Mouse (Mus musculus) heart, postnatal 0 days (tissue): ENCODE results near the gene Gpbp1l1. TPM values are rescaled to one million over a fixed set of nuclear protein-coding genes. Genes with fewer than 3 reads are reported as not detected.

Source experiments
- ATAC-seq: fragments of 200-750 bp; cut with Nextera tagmentation; 2 replicates; pipeline ENCODE4 v1.8.0; 2017; ENCODE audit warnings: low read depth, moderate number of reproducible peaks, moderate library complexity; ENCODE audit not compliant: insufficient read depth
- DNase-seq: peaks from one replicate; pipeline ENCODE4 v3.0.0-alpha.2; 2016; ENCODE audit warnings: low spot score
- H3K27ac ChIP-seq: fragments of 300-500 bp; sonication (generic); 2 replicates; pipeline ENCODE4 v1.5.1; 2014; ENCODE audit warnings: low read depth, mild to moderate bottlenecking
- H3K27me3 ChIP-seq: fragments of 300-500 bp; sonication (generic); 2 replicates; pipeline ENCODE4 v1.6.1; 2014; ENCODE audit warnings: low read length, mixed read lengths; ENCODE audit not compliant: control insufficient read depth, insufficient read depth
- H3K36me3 ChIP-seq: fragments of 300-500 bp; sonication (generic); replicated peaks from 2 replicates; pipeline ENCODE4 v1.6.1; 2014; ENCODE audit warnings: low read length, mixed read lengths; ENCODE audit not compliant: control insufficient read depth, insufficient read depth
- H3K4me1 ChIP-seq: fragments of 300-500 bp; sonication (generic); 2 replicates; pipeline ENCODE4 v1.6.1; 2014; ENCODE audit warnings: antibody characterized with exemption; ENCODE audit not compliant: control insufficient read depth, insufficient read depth
- H3K4me2 ChIP-seq: fragments of 300-500 bp; sonication (generic); 2 replicates; pipeline ENCODE4 v1.6.1; 2014; ENCODE audit warnings: low read depth, mild to moderate bottlenecking, low read length, moderate library complexity
- H3K4me3 ChIP-seq: fragments of 300-500 bp; sonication (generic); 2 replicates; pipeline ENCODE4 v1.5.1; 2014; ENCODE audit warnings: low read depth, low read length
- H3K9ac ChIP-seq: fragments of 300-500 bp; sonication (generic); replicated peaks from 2 replicates; pipeline ENCODE4 v1.6.1; 2014; ENCODE audit warnings: low read depth, low read length, mixed read lengths
- H3K9me3 ChIP-seq: fragments of 300-500 bp; sonication (generic); replicated peaks from 2 replicates; pipeline ENCODE4 v1.6.1; 2016; ENCODE audit warnings: low read length; ENCODE audit not compliant: control insufficient read depth
- CTCF ChIP-seq: IDR thresholded peaks from 2 replicates; pipeline ENCODE4 v1.5.1; 2016; ENCODE audit warnings: antibody characterized with exemption, control low read depth, low read depth
- EP300 ChIP-seq: IDR thresholded peaks from 2 replicates; pipeline ENCODE4 v1.6.1; 2016; ENCODE audit warnings: antibody characterized with exemption, low read depth
- WGBS: fragments of 180-500 bp; shearing (Covaris S2); extraction: QIAGEN DNeasy Blood & Tissue Kit; methylation state at CpG from one replicate; pipeline ENCODE4 v1.1.7; 2014; 5-methylcytosine and 5-hydroxymethylcytosine counted together
- polyA plus RNA-seq: library from polyadenylated mRNA; unstranded; fragments of >200 nt; fragmentation: Nextera tagmentation; extraction: Ambion mirVana; gene quantifications from 2 replicates; pipeline ENCODE4 v1.2.1, GENCODE M21; 2015
- total RNA-seq: library from RNA; depleted of rRNA; stranded (reverse); fragments of >200 nt; gene quantifications from 2 replicates; pipeline ENCODE4 v1.2.3, GENCODE M21; 2014; ENCODE audit warnings: low replicate concordance; rRNA removed

Gene Gpbp1l1
- total and polyA plus RNA-seq, 2 experiments from 2014 or later: 30.1 to 95.7 TPM

DNA sequence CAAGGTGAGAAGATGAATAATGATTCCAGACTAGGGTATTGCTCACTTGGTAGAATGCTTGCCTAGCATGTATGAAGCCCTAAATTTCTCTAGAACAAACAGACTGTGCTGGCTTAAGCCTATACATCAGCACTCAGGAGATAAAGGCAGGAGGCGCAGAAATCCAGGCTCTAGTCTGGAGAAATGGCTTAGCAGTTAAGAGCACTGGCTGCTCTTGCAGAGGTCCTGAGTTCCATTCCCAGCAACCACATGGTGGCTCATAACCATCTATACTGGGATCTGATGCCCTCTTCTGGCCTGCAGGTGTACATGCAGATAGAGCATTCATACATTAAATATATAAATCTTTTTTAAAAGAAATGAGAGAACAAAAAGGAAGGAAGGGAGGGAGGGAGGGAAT lies 84.6 kb downstream of the Gpbp1l1 start:
- Histone ChIP-seq H3K9ac (no peak overlapping the region), H3K4me2 (no peak overlapping the region), H3K27me3 (no peaks in the 10 kb centered on the region), H3K4me1 (0 out of 2 replicates have a peak, but pooled peaks cover 6% of the 10 kb centered on the region), H3K27ac (no peak overlapping the region), H3K4me3 (no peak overlapping the region), H3K36me3 (peaks cover 59% of the 10 kb centered on the region), H3K9me3 (no peaks in the 10 kb centered on the region)
- TF ChIP-seq CTCF (peak; percentile 26; the same call in 1 of the 2 replicates), EP300 (no peak)
- 91% methylated on average over 1 of the region's 1 CpGs for WGBS
- DNase-seq: no peak
- ATAC-seq: no peak

Other genes with a start within 250 kb of the Gpbp1l1 start
- 49.8 and 52.5 TPM in 2 replicates for gene Mast2, start 93.5 kb upstream of the Gpbp1l1 start, total RNA-seq
- 14.3 and 14.9 TPM in 2 replicates for gene Mast2, start 93.5 kb upstream of the Gpbp1l1 start, polyA plus RNA-seq
- 6.1 and 6.2 TPM in 2 replicates for gene Ipp, start 50.1 kb upstream of the Gpbp1l1 start, total RNA-seq
- 14.9 and 15.9 TPM in 2 replicates for gene Ipp, start 50.1 kb upstream of the Gpbp1l1 start, polyA plus RNA-seq
- 17.9 and 19.6 TPM in 2 replicates for gene Tmem69, start 1.7 kb upstream of the Gpbp1l1 start, total RNA-seq
- gene Tmem69, start 1.7 kb upstream of the Gpbp1l1 start, polyA plus RNA-seq: 27.6 and 28.2 TPM in 2 replicates
- gene Ccdc17, start 39.0 kb downstream of the Gpbp1l1 start, total RNA-seq: 0.08 and 0.57 TPM in 2 replicates
- 3.1 and 5.1 TPM in 2 replicates for gene Ccdc17, start 39.0 kb downstream of the Gpbp1l1 start, polyA plus RNA-seq
- 28.1 and 29.9 TPM in 2 replicates for gene Nasp, start 70.3 kb downstream of the Gpbp1l1 start, total RNA-seq
- 32.1 and 32.2 TPM in 2 replicates for gene Nasp, start 70.3 kb downstream of the Gpbp1l1 start, polyA plus RNA-seq
- gene Akr1a1, start 94.0 kb downstream of the Gpbp1l1 start, total RNA-seq: 465 and 479 TPM in 2 replicates
- gene Akr1a1, start 94.0 kb downstream of the Gpbp1l1 start, polyA plus RNA-seq: 533 and 534 TPM in 2 replicates
- gene Prdx1, start 127.9 kb downstream of the Gpbp1l1 start, total RNA-seq: 317 and 334 TPM in 2 replicates
- 1,000 and 1,028 TPM in 2 replicates for gene Prdx1, start 127.9 kb downstream of the Gpbp1l1 start, polyA plus RNA-seq
- 41.1 and 51.3 TPM in 2 replicates for gene Mmachc, start 150.7 kb downstream of the Gpbp1l1 start, total RNA-seq
- gene Mmachc, start 150.7 kb downstream of the Gpbp1l1 start, polyA plus RNA-seq: 36.5 and 38.4 TPM in 2 replicates
- gene Ccdc163, start 150.9 kb downstream of the Gpbp1l1 start, total RNA-seq: 6.3 and 6.8 TPM in 2 replicates
- gene Ccdc163, start 150.9 kb downstream of the Gpbp1l1 start, polyA plus RNA-seq: 6.0 and 8.7 TPM in 2 replicates
- 1.3 and 4.0 TPM in 2 replicates for gene Tesk2, start 163.3 kb downstream of the Gpbp1l1 start, total RNA-seq
- gene Tesk2, start 163.3 kb downstream of the Gpbp1l1 start, polyA plus RNA-seq: 2.3 and 2.4 TPM in 2 replicates
- 20.3 and 46.9 TPM in 2 replicates for gene Toe1, start 250.0 kb downstream of the Gpbp1l1 start, total RNA-seq
- 17.3 and 17.5 TPM in 2 replicates for gene Toe1, start 250.0 kb downstream of the Gpbp1l1 start, polyA plus RNA-seq